Mouse (Mus musculus): ENCODE results near the gene Lrp1. TPM values are rescaled to one million over a fixed set of nuclear protein-coding genes. Genes with fewer than 3 reads are reported as not detected.

Lrp1 gene
- polyA plus RNA-seq, 1 experiment, result 404 TPM

DNA sequence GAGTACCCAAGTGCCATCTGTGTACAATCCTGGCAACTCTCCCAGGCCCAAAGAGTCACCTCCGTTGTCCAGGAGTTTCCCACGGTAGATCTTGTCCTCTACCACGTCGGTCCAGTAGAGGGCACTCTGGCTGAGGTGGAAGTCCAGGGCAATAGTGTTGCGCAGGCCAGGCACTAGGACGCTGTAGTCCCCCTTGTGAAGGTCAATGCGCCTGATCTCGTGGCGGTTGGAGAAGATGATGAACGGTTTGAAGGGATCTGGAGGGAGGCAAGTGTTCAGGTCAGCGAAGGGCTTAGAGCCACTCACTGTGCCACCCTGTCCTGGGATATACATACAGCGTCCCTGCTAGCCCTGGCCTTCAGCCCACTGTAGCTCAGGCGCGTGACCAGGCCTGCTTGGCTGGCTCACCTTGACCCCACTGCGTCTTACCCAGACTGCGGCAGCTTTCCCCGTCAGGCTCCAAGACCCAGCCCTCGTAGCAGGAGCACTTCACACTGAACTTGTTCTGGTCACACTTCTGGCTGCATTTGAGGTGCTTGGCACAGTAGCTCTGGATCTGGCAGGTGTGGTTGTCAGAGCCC lies 44.5 kb downstream of the Lrp1 start:
- Histone ChIP-seq H3K4me3 (ENCODE audit: insufficient read depth, low read depth, low read length) (no peak overlapping the region), H3K4me1 (ENCODE audit: control insufficient read depth, insufficient read depth, low read length) (peaks cover 8% of the 10 kb centered on the region), H3K27ac (ENCODE audit: insufficient read depth, low read depth, low read length) (no peak overlapping the region)
- TF ChIP-seq POLR2A (IDR thresholded peaks at IDR 0.05; ENCODE audit: insufficient read depth, low read depth, low read length) (no peak), CTCF (IDR thresholded peaks at IDR 0.05; ENCODE audit: insufficient read depth, low read depth, low read length) (peak; percentile 61; the same call in 1 of the 2 replicates)
- 60% methylated on average over 18 of the region's 18 CpGs for WGBS

DNA sequence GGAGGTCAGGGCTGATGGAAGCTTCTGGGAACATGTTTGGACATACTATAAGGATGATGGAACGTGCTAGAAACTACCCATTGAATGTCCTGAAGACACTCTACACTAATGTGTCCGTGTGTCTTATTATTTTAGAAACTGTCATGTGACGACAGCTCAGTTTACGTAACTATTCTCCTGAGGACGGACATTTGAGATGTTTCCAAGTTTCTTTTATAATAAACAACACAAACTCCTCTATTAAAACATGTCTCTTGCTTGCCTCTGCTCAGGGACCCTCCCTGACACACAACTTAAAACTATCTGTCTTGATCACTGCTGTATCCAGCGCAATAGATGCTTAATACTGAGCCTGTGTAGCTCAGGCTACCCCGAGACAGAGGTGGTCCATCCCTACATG lies 45.2 kb downstream of the Lrp1 start:
- no peak for TF ChIP-seq POLR2A (IDR thresholded peaks at IDR 0.05; ENCODE audit: insufficient read depth, low read depth, low read length)
- no peak for TF ChIP-seq CTCF (IDR thresholded peaks at IDR 0.05; ENCODE audit: insufficient read depth, low read depth, low read length)
- peaks cover 8% of the 10 kb centered on the region for H3K4me1 ChIP-seq (ENCODE audit: control insufficient read depth, insufficient read depth, low read length)
- H3K4me3 ChIP-seq (ENCODE audit: insufficient read depth, low read depth, low read length), result no peak overlapping the region
- H3K27ac ChIP-seq (ENCODE audit: insufficient read depth, low read depth, low read length), result no peak overlapping the region
- 80% methylated on average over 7 of the region's 7 CpGs for WGBS

DNA sequence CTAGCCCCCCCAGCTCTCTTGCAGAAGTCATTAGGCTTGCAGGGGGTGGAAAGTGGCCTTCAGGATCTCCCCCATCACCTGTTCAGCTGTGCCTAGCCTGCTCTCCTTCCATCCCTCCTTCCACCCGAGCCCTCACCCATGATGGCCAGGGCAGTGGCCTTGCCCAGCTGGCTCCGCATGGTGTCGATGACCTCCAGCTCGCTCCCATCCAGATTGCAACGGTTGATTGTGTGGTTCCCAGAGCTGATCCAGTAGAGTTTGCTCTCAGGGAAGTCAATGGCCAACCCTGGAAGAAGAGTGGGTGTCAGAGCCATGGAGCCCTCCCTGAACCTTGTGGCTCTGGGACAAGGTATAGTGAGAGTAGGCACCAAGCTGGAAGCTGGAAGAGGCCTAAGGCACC lies 48.7 kb downstream of the Lrp1 start:
- Histone ChIP-seq H3K4me1 (ENCODE audit: control insufficient read depth, insufficient read depth, low read length) (peaks cover 12% of the 10 kb centered on the region), H3K27ac (ENCODE audit: insufficient read depth, low read depth, low read length) (no peak overlapping the region), H3K4me3 (ENCODE audit: insufficient read depth, low read depth, low read length) (no peak overlapping the region)
- no peak for TF ChIP-seq POLR2A (IDR thresholded peaks at IDR 0.05; ENCODE audit: insufficient read depth, low read depth, low read length)
- TF ChIP-seq CTCF (IDR thresholded peaks at IDR 0.05; ENCODE audit: insufficient read depth, low read depth, low read length), result no peak
- 90% methylated on average over 5 of the region's 5 CpGs for WGBS

DNA sequence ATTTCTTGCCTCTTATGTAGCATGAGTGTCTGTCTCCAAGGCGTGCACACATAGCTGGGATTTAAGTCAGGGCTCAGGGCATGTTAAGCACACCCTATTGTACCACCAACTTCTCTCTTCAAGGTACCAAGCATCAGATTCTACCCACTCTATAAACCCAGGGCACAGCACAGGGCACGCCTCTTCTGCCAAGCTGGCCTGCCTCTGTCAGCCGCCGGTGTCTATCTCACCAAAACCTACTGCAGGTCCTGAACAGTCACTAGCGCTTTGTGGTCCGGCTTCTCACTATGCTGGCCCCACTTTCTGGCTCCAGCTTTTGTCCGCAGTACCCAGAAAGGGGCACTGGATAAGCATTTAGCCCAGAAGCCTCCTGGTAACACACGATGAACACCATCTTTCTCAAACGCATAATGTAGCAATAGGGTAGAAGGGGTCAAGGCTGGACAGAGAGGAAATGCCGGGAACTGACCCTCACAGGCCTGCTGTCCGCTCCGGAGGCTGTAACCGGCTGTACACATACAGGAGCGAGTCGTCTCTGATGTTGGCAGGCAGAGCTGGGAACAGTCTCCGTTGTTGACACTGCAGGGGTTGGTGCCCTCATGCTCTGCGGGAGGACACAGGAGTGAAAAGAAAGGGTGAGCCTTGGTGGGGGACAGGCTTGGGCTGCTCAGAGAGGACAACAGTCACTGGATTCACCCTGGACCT lies 49.9 kb downstream of the Lrp1 start:
- WGBS, result 91% methylated on average over 17 of the region's 17 CpGs
- TF ChIP-seq CTCF (IDR thresholded peaks at IDR 0.05; ENCODE audit: insufficient read depth, low read depth, low read length), result no peak
- no peak for TF ChIP-seq POLR2A (IDR thresholded peaks at IDR 0.05; ENCODE audit: insufficient read depth, low read depth, low read length)
- peaks cover 4% of the 10 kb centered on the region for H3K4me1 ChIP-seq (ENCODE audit: control insufficient read depth, insufficient read depth, low read length)
- no peak overlapping the region for H3K27ac ChIP-seq (ENCODE audit: insufficient read depth, low read depth, low read length)
- H3K4me3 ChIP-seq (ENCODE audit: insufficient read depth, low read depth, low read length), result no peak overlapping the region

DNA sequence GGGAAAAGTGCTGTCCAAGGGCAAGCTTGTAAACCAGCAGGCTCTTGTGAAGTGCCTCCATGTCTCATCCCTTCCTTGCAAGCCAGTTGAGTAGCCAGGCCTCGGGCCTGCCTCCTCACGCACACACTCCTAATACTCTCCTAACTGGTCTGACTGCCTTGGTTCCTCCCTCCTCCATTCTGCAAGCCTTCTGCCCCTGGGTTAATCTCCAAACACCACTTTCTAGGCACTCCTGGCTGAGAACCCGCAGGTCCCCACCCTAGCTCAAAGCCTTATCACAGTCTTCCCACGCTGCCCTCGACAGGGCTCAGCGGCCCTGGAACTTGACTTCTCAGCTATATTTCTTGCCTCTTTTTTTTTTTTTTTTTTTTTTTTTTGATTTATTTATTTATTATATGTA lies 50.6 kb downstream of the Lrp1 start:
- H3K4me1 ChIP-seq (ENCODE audit: control insufficient read depth, insufficient read depth, low read length), result peaks cover 7% of the 10 kb centered on the region
- TF ChIP-seq POLR2A (IDR thresholded peaks at IDR 0.05; ENCODE audit: insufficient read depth, low read depth, low read length), result no peak
- no peak for TF ChIP-seq CTCF (IDR thresholded peaks at IDR 0.05; ENCODE audit: insufficient read depth, low read depth, low read length)
- WGBS, result 80% methylated on average over 6 of the region's 6 CpGs
- no peak overlapping the region for H3K27ac ChIP-seq (ENCODE audit: insufficient read depth, low read depth, low read length)
- no peak overlapping the region for H3K4me3 ChIP-seq (ENCODE audit: insufficient read depth, low read depth, low read length)

DNA sequence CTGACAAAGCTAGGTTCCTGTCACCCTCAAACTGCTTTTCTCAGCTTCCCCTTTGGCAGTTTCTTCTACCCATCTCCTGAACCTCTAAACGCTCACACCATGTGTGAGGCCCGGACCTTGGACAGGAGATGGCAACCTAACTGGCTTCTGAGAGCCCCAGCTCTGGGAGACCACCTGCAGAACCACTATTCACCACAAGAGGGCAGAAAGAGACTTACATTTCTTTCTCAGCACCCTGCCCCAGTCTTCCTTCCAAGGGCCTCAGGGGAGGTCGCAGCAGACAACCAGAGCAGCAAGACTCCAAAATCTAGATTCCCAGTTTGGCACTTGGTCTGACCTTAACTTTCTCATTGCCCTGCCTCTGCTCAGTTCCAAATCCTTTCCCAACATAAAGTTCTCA lies 51.5 kb downstream of the Lrp1 start:
- WGBS, result 33% methylated on average over 3 of the region's 3 CpGs
- Histone ChIP-seq H3K4me3 (ENCODE audit: insufficient read depth, low read depth, low read length) (no peak overlapping the region), H3K27ac (ENCODE audit: insufficient read depth, low read depth, low read length) (no peak overlapping the region), H3K4me1 (ENCODE audit: control insufficient read depth, insufficient read depth, low read length) (peaks cover 7% of the 10 kb centered on the region)
- TF ChIP-seq CTCF (IDR thresholded peaks at IDR 0.05; ENCODE audit: insufficient read depth, low read depth, low read length) (peak; percentile 72), POLR2A (IDR thresholded peaks at IDR 0.05; ENCODE audit: insufficient read depth, low read depth, low read length) (no peak)

DNA sequence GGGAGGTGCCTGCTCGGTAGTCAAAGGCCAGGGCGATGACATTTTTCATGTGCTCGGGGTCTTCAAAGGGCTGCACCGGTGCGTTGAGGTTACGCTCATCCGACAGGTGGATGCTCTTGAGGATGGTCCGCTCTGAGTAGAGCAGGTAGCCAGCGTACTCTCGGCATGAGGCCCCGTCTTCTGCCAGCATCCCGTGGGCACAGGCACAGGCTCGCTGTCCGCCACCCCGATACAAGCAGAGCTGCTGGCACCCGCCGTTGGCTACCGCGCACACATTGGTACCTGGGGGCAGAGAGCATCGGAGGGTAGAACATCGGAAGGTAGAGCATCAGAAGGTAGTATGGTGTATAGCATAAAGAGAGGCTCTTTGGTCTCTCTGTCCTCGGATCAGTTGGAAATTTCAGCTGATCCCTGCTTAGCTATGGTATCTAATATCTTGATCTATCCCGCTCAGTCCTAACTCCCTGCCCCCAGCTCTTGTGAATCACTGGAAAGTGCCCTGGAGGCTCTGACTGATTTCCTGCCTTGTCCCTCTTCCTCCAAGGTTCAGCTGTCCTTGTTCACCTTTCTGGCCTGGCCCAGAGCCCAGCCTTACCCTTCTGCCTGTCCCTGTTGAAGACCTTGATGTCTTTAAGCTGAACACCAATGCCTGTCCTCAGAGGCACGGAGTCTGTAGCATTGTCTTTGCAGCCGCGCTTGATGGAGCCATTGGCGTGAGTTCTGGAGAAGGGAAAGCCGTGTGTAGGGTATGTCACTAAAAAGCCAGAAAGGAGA lies 54.2 kb downstream of the Lrp1 start:
- H3K4me1 ChIP-seq (ENCODE audit: control insufficient read depth, insufficient read depth, low read length), result peaks cover 7% of the 10 kb centered on the region
- no peak overlapping the region for H3K4me3 ChIP-seq (ENCODE audit: insufficient read depth, low read depth, low read length)
- 93% methylated on average over 28 of the region's 28 CpGs for WGBS
- H3K27ac ChIP-seq (ENCODE audit: insufficient read depth, low read depth, low read length), result no peak overlapping the region
- no peak for TF ChIP-seq POLR2A (IDR thresholded peaks at IDR 0.05; ENCODE audit: insufficient read depth, low read depth, low read length)
- no peak for TF ChIP-seq CTCF (IDR thresholded peaks at IDR 0.05; ENCODE audit: insufficient read depth, low read depth, low read length)

DNA sequence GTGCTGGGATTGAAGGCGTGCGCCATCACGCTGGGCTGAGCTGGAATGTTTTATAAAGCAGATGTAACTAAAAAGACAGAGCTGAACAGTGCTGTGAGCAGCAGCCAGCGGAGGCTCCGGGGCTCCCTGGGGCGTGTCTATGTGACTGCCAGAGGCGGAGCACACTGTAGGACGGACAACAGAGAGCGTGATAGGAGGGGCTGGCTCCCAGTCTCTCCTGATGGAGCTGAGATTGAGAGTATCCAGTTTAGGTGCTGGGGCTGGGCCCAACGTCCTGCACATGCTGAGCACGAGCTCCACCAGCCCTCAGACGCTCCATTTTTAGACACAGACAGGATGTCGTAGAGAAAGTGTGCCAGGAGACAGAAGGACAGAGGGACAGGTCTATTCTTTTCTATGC lies 56.6 kb downstream of the Lrp1 start:
- Histone ChIP-seq H3K27ac (ENCODE audit: insufficient read depth, low read depth, low read length) (no peak overlapping the region), H3K4me3 (ENCODE audit: insufficient read depth, low read depth, low read length) (no peak overlapping the region), H3K4me1 (ENCODE audit: control insufficient read depth, insufficient read depth, low read length) (0 out of 2 replicates have a peak, but pooled peaks cover 3% of the 10 kb centered on the region)
- TF ChIP-seq POLR2A (IDR thresholded peaks at IDR 0.05; ENCODE audit: insufficient read depth, low read depth, low read length) (no peak), CTCF (IDR thresholded peaks at IDR 0.05; ENCODE audit: insufficient read depth, low read depth, low read length) (no peak)
- WGBS, result 36% methylated on average over 13 of the region's 13 CpGs

DNA sequence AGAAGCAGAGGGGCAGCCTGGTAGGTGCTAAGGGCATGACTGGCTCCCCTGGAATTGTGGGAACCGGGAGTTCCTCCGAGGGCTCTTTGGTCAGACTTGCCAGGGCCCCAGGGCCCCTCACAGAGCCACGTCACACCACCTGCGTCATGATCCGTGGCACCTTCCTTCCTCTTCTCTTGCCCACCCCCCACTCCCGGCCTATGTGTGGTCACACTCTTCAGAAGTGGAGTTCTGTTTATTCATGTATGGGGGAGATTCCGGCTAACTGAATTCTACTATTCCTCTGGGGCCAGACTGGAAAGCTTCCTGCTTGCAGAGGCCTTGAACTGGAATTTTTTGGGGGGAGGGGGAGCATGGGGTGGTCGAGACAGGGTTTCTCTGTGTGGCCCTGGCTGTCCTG lies 57.1 kb downstream of the Lrp1 start:
- Histone ChIP-seq H3K4me1 (ENCODE audit: control insufficient read depth, insufficient read depth, low read length) (0 out of 2 replicates have a peak, but pooled peaks cover 3% of the 10 kb centered on the region), H3K27ac (ENCODE audit: insufficient read depth, low read depth, low read length) (no peak overlapping the region), H3K4me3 (ENCODE audit: insufficient read depth, low read depth, low read length) (no peak overlapping the region)
- no peak for TF ChIP-seq CTCF (IDR thresholded peaks at IDR 0.05; ENCODE audit: insufficient read depth, low read depth, low read length)
- TF ChIP-seq POLR2A (IDR thresholded peaks at IDR 0.05; ENCODE audit: insufficient read depth, low read depth, low read length), result no peak
- 74% methylated on average over 8 of the region's 8 CpGs for WGBS
